Mouse (Mus musculus) urinary bladder, adult 2 months (tissue): ENCODE data around the gene Zdhhc22. TPM values are rescaled to one million over a fixed set of nuclear protein-coding genes. Genes with fewer than 3 reads are reported as not detected.

ENCODE experiments used
- DNase-seq: peaks from one replicate; pipeline ENCODE4 v3.0.0; 2022; ENCODE audit warnings: low spot score
- polyA plus RNA-seq: library from polyadenylated mRNA; depleted of rRNA; stranded (reverse); fragments of >200 nt; gene quantifications from 2 replicates; pipeline ENCODE4 v1.2.3, GENCODE M21; 2012; rRNA removed

The Zdhhc22 gene
- polyA plus RNA-seq, 1 experiment, result not detected

DNA sequence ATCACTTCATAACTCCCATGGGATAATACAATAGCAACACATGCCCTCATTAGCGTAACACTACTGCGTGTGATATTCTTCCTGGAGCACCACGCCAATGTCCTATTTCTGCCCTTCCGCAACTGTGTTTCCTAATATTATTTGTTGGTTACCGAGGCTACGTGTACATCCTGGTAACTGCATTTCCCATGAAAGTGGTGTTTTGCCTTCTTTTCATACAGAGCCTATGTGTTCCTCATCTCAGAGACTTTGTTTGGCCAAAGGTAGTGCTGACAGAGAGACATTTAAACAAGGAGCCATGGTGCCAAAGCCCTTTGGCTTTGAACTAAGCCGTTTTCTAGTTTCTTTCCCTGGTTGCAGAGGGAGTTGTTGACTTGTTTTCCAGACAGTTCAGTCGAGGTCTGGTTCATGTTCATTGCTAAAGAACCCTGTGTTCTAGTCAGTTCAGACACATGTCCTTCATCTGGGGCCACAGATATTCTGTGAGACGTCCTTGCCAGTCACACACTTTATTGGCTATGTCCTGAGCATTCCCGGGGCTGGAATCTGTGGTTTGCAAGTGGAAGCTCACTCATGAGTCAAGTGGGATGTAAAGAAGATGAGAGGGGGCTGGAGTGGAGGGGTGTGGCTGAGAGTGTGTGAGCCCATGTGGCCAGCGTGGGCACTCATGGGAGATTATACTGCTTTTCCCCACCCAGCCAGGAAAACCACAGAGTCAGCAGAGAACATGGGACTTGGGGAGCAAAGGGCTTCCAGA is 53.5 kb downstream of the Zdhhc22 start:
- no peak for DNase-seq

DNA sequence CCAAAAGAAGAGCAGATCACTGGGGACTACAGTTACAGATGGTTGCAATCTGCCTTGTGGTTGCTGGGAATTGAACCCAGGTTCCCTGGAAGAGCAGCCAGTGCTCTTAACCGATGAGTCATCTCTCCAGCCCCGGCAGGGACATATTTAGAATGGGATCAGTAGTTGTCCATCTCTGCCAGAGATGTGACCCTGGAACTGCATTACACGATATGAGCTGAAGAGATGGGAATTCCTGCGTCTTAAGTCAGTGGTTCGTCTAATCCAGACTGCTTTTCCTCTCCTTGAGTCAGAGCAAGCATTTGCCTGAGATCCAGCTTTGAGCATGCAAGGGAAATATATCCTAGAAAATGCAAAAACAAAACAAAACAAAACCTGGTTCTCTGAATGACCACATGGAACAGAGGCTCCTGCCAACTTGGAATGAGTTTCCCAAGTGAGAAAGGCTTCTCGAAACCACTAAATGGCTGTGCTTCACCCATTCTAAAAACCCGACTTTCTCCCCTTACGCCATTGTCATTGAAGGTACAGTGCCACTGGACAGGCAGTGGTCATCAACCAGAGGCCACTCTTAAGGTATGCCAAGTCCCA is 54.4 kb downstream of the Zdhhc22 start:
- no peak for DNase-seq

DNA sequence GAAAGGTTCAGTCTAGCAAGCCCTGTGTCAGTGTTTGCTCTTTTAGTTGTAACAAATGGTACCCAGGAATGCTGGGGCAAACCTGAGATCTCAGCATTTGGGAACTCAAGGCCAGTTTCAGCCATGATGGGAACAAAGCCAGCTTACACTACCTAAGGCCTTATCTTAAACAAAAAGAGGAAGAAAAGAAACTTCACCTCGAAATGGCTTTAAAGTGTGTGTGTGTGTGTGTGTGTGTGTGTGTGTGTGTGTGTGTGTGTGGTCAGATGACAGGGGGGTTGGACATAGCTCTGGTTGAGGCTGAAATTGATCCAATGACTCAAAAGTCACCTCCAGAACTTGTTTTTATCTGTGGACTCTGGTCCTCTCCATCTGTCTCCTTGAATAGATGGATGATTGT is 55.5 kb downstream of the Zdhhc22 start:
- DNase-seq, result no peak

DNA sequence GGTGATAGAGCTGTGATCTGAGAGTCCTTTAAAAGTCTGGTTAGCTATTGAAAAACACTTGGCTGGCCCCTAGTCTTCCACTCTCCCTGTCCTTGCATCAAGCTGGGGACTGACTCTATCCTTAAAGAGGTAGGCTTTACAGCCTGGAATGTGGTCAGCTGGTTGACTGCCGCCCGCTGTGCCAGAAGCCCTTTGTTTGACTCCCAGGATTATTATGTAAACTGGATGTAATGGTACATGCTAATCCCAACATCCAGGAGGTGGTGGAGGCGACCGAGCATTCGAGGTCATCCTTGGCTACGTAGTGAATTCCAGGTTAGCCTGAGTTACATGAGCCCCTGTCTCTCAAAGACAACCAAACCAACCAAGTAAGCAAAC is 57.7 kb downstream of the Zdhhc22 start:
- no peak for DNase-seq

DNA sequence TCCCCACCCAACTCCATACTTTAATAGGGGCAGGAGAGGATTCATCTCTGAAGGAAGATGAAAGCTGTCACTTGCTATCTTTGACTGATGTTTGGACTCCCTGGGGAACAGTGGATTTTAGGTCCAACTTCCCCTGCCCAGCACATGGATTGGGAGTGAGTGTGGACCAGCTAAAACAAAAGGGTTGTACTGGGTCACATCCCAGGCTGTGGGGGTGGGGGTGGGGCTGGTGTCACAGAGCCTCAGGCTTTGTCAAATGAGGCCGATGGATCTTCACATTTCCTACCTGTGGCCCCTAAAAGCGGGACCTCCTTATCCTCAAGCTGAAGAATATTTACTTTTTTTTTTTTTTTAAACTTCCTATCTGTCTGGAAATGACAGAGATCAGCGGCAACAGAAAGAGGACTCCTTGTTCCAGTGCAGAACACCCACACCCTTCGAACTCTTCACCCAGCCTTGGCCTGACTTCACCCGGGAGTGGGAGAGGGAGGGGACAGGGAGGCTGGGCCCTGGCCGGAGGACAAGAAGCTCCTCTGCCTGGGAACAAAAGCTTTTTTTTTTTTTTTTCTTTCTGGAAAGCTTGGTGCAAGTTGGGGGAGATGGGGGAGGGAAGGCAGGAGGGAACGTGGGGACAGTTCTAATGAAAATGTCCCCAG is 58.2 kb downstream of the Zdhhc22 start:
- no peak for DNase-seq

DNA sequence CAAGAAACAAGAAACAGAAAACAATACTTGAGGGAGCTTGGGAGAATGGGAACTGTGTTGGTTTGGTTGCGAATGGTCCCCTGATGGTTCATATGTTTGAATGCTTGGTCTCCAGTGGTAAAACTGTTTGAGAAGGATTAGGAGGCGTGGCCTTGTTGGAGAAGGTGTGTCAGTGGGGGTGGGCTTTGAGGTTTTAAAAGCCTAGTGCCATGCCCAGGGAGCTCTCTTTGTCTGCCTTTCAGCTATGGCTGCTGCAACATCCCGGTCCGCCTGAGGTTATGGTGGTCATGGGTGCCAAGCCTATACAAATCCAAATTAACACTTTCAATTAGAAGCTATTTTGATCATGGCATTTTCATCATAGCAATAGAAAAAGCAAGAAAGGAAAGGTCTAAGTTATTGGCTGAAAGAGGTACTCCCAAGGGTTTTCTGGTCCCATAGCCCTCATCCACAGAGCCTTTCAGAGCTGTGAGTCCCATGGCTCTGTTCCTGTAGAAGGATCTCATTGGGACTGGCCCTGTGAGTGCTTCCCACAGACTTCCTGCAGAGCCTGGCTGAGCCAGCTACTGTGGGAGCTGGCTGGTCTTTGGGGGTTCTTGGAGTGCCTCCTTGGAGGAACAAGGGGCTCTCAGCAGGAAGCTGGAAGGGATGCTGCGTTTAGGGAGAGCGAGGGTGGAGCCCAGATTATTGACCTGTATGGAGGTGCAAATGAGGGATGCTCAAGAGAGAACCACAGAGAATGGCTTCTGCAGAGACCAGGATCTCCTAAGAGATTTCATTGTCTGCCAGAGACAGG is 59.1 kb downstream of the Zdhhc22 start:
- DNase-seq, result no peak

Other genes with a start within 250 kb of the Zdhhc22 start
- 29.6 and 38.2 TPM in 2 replicates for gene Irf2bpl, start 105.6 kb downstream of the Zdhhc22 start, polyA plus RNA-seq
- 46.4 and 52.3 TPM in 2 replicates for gene Cipc, start 43.4 kb downstream of the Zdhhc22 start, polyA plus RNA-seq
- 0.13 and 0.19 TPM in 2 replicates for gene Tmem63c, start 30.9 kb upstream of the Zdhhc22 start, polyA plus RNA-seq
- 62.6 and 64.4 TPM in 2 replicates for gene Ngb, start 112.1 kb upstream of the Zdhhc22 start, polyA plus RNA-seq
- gene Gstz1, start 156.7 kb upstream of the Zdhhc22 start, polyA plus RNA-seq, result 70.0 and 90.4 TPM in 2 replicates
- gene Pomt2, start 157.5 kb upstream of the Zdhhc22 start, polyA plus RNA-seq, result 13.6 and 13.9 TPM in 2 replicates
- gene Samd15, start 209.3 kb upstream of the Zdhhc22 start, polyA plus RNA-seq, result 0.43 and 0.56 TPM in 2 replicates
- gene Tmed8, start 210.0 kb upstream of the Zdhhc22 start, polyA plus RNA-seq, result 8.8 and 10.2 TPM in 2 replicates
- 0.68 and 0.73 TPM in 2 replicates for gene Noxred1, start 248.3 kb upstream of the Zdhhc22 start, polyA plus RNA-seq